Mouse (Mus musculus): ENCODE results near the gene Cd109. TPM values are rescaled to one million over a fixed set of nuclear protein-coding genes. Genes with fewer than 3 reads are reported as not detected.

Cd109 gene
- 3.6 and 4.0 TPM in 2 replicates for polyA plus RNA-seq (2012; rRNA removed)

DNA sequence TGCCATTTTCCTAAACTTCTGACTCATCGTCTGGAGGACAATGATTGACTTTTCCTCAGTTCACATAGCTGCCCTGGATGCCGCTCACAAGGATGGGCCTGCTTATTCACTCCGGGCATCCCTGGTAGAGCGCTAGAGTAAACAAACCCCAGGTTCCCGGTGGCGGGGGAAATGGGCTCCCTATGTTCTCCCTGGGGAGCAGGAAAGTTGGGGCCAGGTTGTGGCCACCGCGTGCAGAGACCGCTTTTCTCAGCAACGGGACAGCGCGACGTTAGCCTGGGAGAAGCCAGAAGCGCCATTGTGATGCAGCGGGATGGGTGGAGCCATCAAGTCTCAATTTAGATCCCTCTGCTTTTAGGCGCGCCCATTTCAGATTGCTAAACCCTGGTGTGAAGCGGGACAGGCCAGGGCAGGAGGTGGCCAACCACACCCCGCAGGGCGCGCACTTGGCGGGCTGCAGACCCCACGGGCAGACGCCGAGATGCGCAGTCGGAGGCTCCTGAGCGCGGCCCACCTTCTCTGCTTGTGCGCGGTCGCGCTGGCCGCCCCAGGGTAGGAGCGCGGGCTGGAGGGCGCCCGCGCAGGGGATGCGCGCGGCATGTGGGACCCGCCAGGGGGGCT is at the start of gene Cd109:
Gene Cd109, plus strand, starts transcription at position 146 of the 621 bp plus-strand sequence.
- DNase-seq (ENCODE audit: low spot score): peak; percentile 29

DNA sequence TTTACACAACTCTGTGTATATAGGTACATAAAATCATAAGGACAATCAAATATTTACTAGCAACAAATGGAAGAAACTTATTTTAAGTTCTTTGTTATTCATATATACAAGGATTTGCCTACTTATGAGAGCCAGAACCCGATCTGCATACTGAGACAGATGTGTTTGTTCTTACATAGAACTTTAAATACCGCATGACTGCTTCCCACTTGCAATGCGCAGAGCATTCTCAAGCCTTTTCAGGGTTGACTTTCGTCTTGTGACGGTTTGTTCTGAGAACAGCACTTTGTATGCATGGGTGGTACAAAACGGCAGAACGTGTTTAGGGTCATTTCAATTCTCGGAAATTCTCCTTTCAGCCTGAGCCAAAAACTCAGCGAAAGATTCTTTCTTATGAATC is 45.4 kb upstream of the Cd109 start:
- DNase-seq (ENCODE audit: low spot score): no peak

- no peak for DNase-seq (ENCODE audit: low spot score)
Measured at GRCm38 (mm10) chr9:78576466-78576865, 38.9 kb upstream of the Cd109 start.

DNA sequence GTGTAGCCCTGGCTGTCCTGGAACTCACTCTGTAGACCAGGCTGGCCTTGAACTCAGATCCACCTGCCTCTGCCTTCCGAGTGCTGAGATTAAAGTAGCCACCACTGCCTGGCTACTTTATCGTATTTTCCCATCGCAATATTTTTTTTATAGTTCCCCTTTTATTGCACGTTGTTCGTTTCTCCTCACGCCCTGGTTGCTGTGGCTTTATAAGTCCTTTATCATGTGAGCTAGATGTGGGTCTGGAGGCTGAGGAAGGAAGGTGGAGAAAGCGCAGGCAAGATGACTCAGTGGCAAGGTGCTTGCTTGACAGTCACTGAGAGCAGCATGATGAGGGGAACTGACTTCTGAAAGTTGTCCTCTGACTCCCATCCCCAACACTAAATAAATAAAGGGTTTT is 36.5 kb upstream of the Cd109 start:
- no peak for DNase-seq (ENCODE audit: low spot score)

- no peak for DNase-seq (ENCODE audit: low spot score)
Measured at GRCm38 (mm10) chr9:78579644-78580396, 35.5 kb upstream of the Cd109 start.

DNA sequence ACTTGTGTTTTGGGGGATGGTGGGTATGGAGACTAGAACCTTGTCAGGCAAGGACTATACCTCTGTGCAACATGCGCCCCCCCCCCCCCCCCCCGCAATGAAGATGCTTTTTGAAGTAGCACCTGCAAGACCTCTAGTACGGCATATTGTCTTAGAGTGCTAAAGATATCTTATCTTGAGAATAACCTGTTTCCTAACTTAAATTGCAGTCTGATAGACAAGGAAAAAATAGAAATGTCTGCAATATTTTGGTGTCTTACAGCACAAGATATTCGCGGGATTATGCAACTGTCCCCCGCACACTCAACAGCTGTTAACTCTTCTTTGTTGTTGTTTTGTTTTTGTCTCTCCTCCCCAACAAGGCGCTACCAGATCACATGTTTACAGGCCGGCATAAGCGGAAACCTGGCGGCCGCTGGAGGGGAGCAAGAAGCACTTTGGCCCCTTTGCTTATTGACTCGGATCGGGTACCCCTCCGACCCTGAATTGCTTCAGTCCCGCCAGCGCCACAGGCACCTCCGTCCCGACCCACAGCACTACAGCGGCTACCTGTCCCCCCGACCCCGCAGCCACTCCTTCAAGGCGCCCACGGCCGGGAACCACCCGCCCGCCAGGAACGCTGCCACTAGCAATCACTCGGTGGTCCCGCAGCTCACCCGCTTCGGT is 28.0 kb upstream of the Cd109 start:
- DNase-seq (ENCODE audit: low spot score): no peak

DNA sequence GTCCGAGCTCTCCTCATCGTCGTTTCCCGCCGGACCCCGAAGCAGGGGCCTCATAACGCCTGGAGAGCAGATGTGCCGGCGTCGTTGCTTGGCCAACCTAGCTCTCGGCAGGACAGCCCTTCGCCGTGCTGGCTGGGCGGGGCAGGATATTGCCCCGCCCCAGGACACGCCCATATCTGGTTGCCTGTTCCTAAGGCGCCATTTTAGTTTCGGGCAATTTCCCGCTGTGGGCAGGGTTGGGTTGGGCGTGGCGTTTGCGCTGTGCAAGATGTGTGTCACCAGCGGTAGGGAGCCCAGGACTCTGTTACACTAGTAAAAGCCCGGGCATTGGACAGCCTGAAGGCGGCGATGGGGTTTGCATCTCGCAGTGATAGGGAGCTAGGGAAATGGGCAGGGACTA is 27.4 kb upstream of the Cd109 start, which contains the start of gene Slc17a5:
Gene Slc17a5, minus strand, starts transcription at position 128 of the 400 bp plus-strand sequence.
- DNase-seq (ENCODE audit: low spot score): peak; percentile 78

DNA sequence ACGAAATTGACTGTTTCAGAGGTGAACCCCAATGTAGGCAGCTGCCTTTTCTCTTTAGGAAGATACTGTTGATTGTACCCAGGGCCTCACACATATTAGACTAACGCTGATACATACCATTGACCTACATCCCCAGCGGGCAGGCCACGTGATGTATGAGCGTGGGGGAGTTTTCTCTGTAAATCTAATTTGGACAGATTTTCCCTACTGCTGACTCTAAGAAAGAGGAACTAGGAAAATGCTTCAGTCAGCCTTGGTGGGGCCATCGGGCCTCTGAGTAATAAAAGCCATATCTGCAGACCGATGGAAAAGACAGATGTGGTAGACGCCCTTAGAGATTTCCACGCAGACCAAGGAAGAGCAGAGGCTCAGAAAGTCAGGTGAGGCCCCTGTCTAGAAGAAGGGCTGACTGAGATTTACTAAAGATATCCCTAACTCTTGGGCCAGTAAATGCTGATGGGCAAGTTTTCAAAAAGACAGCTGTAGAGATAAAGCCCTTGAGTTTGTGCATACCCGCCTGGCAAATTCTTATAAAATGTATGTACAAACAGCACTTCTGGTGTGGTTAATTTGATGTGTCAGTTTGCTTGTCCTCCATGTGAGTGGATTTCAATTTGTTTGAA is 26.8 kb upstream of the Cd109 start:
- DNase-seq (ENCODE audit: low spot score): no peak

GRCm38 (mm10) chr9:78590471-78590870 is 24.9 kb upstream of the Cd109 start:
- no peak for DNase-seq (ENCODE audit: low spot score)

DNA sequence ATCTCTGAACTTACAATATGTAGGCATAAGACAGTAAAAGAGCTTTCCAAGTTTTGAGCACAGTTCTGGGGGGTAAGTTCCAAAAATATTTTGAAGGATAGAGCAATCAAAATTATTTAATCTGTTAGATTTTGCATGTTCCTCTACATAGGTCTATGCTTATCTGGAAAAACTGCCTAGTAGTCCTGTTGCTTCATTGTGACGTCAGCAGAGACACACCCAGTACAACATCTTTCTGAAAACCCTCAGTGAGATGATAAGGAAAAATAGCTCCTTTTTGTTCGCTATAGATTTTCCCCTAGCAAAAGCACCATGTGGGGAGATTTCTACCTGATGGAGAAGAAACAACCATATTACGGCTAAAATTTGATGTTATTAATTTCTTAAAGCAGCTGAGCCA is 20.1 kb upstream of the Cd109 start:
- no peak for DNase-seq (ENCODE audit: low spot score)

DNA sequence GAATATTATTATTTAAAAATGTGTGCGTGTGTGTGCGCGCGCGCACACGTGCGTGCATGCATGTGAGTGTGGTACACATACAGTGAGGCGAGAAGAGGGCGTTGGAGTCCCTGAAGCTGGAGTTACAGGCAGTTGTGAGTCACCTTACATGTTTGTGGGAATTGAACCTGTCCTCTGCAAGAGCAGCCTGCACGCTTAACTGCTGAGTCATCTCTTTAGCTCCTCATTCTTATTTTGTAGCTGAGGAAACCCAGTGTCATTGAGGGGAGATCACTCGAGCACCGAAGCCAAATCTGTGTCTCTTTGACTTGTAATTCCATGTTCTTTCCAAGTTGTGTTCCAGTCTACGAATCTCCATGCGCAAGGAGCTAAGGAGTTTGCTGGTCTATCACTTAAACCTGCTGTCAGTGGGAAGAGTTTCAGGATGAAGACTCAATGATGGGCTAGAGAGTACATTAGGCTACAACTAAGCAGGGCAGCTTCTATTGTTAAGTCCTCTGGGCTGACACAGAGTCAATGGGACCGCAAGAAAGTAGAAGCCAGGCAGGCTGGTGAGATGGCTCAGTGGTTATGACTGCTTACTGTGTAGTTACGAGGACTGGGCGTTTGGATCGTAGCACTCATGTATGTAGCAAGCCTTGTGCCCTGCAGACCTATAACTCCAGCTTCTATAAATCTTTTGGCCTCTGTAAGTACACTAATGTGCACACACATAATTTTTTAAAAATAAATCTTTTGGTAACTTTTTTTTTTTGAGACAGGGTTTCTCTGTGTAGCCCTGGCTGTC is 19.4 kb upstream of the Cd109 start:
- no peak for DNase-seq (ENCODE audit: low spot score)

DNA sequence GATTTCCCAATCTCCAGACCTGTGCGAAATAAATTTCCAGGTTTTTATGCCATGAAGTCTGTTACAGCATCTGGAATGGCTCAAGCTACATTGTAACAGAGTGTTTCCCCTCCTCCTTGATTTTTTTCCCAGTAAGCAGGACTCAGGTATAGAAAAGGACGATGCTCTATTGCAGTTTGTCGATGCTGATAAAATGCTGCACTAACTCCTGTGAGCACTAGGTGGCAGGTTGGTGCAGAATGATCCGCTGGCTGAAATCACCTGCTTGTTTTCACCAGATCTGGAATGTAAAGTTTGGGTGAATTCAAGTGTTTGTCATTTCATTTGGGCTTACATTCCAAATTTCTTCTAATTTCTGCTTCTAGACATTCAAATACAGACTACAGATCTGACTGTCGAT is 18.5 kb upstream of the Cd109 start:
- DNase-seq (ENCODE audit: low spot score): no peak

DNA sequence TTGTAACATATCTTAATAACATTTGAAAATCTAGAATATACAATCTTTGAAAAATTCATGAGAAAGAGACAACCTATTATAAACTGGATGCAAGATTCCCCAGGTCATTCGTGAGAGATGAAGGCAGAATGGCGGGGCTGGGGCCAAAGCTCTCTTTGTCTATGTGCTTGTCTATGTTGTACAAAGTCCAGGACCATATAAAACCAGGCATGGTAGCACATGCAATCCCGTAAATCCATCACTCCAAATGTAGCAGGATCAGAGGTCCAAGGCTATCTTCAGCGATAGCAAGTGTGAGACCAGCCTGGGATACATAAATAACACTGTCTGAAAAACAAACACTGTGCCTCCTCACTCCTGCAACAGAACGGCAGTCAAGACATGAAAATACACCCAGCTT is 15.4 kb upstream of the Cd109 start:
- no peak for DNase-seq (ENCODE audit: low spot score)

- DNase-seq (ENCODE audit: low spot score): no peak
Measured at GRCm38 (mm10) chr9:78601046-78601730, 14.2 kb upstream of the Cd109 start.

DNA sequence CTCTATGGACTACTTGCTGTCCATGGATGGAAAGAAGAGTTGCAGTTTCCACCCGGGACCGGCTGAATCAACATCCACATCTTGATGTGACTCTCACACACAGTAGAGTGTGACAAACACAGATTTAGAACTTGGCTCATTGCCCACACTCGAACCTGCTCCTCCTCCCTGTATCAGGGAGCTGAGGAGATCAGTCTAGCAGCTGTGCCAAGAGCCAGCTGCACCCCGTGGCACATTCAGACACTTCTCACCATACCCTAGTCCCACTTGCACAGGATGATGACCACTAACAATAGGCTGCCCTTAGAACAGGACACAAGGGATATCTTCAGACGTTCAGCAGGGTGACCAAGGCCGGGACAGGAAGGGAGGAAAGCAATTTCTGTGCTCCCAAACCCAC is 1.1 kb upstream of the Cd109 start:
- no peak for DNase-seq (ENCODE audit: low spot score)

DNA sequence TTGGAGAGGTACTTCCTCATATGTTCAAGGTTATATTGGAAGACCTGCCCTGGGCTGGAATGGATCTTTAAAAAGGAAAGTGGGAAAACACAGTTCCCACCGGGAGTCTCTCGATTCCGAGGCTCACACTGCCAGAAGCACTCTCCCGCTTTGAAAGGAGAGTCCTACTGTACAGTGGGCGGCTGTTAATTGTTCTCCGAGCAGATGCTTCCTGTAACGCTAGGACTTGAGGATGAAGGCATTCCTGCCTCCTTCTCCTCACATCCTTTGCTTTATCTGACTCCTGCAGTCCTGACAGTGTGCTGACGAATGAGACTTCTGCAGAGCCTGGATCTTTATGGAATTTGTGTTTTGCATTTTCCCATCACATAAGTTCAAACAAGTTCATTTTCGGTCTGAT is 3.9 kb downstream of the Cd109 start:
- no peak for DNase-seq (ENCODE audit: low spot score)

DNA sequence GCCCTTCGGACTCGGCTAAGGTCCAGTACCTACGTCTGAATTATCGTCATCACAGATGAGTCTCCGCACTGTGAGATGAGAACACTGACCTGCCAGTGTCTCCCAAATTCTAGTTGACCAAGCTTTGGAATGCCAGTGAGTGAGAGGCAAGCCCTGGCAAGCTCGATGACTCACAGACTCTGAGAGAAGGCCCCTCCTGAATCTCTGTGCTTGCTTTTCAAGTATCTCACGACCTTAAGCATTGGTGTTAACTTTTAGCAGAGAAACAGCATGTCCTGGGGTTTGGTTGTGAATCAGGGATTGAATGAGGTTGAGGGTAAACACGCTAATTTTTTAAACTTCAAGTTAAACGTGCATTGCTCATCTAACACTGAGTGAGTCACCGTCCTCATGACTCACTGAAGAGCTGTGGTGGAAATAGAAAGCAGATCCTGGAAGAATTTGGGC is 8.0 kb downstream of the Cd109 start:
- DNase-seq (ENCODE audit: low spot score): peak; percentile 29

DNA sequence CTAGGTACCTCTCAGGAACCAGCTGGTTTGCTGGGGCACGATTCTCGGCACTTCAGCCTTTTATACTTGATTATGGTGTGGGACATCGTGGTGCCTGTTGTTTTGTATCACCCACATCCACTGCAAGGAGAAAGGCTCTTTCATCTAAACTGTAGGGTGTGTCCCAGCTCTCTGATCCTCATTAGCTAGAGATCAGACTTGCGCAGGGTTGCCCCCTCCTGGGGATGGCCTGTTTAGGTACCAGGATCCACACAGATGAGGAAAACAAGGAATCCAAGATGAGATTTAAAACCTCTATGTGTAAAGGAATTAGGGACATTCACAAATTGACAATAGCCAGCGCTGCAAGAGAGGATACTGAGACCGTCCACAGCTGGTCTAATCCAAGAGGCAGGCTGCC is 14.6 kb downstream of the Cd109 start:
- DNase-seq (ENCODE audit: low spot score): no peak

GRCm38 (mm10) chr9:78631755-78632434 is 16.5 kb downstream of the Cd109 start:
- DNase-seq (ENCODE audit: low spot score): no peak

- no peak for DNase-seq (ENCODE audit: low spot score)
Measured at GRCm38 (mm10) chr9:78633976-78634375, 18.6 kb downstream of the Cd109 start.

All from urinary bladder, adult 2 months (tissue).